Mouse (Mus musculus) hindbrain, embryonic 13.5 days (tissue): ENCODE measurements around the gene Cdkl5. TPM values are rescaled to one million over a fixed set of nuclear protein-coding genes. Genes with fewer than 3 reads are reported as not detected.
"Not testable (repeated sequence)": the region's sequence is repeated elsewhere in the genome, so short reads cannot be mapped to it uniquely, and the experiment has no call there.

Experiments
- ATAC-seq: fragments of 200-750 bp; cut with Nextera tagmentation; 2 replicates; pipeline ENCODE4 v1.8.0; 2017; ENCODE audit warnings: moderate TSS enrichment; ENCODE audit not compliant: low FRiP score
- H3K27ac ChIP-seq: fragments of 300-500 bp; sonication (generic); 2 replicates; pipeline ENCODE4 v1.5.1; 2015; ENCODE audit warnings: inconsistent platforms, mild to moderate bottlenecking, moderate library complexity
- H3K27me3 ChIP-seq: fragments of 300-500 bp; sonication (generic); 2 replicates; pipeline ENCODE4 v1.6.1; 2015; ENCODE audit warnings: mild to moderate bottlenecking, inconsistent platforms
- H3K36me3 ChIP-seq: fragments of 300-500 bp; sonication (generic); 2 replicates; pipeline ENCODE4 v1.6.1; 2015; ENCODE audit warnings: mild to moderate bottlenecking, inconsistent platforms
- H3K4me1 ChIP-seq: fragments of 300-500 bp; sonication (generic); replicated peaks from 2 replicates; pipeline ENCODE4 v1.6.1; 2015; ENCODE audit warnings: inconsistent platforms
- H3K4me2 ChIP-seq: fragments of 300-500 bp; sonication (generic); 2 replicates; pipeline ENCODE4 v1.6.1; 2015; ENCODE audit warnings: inconsistent platforms, mild to moderate bottlenecking, moderate library complexity
- H3K4me3 ChIP-seq: fragments of 300-500 bp; sonication (generic); 2 replicates; pipeline ENCODE4 v1.5.1; 2015; ENCODE audit warnings: mild to moderate bottlenecking, inconsistent platforms
- H3K9ac ChIP-seq: fragments of 300-500 bp; sonication (generic); 2 replicates; pipeline ENCODE4 v1.6.1; 2015; ENCODE audit warnings: mild to moderate bottlenecking, inconsistent platforms
- H3K9me3 ChIP-seq: fragments of 300-500 bp; sonication (generic); 2 replicates; pipeline ENCODE4 v1.6.1; 2016; ENCODE audit warnings: inconsistent platforms
- WGBS: fragments of 180-500 bp; shearing (Covaris S2); methylation state at CpG from one replicate; pipeline ENCODE4 v1.1.7; 2015; 5-methylcytosine and 5-hydroxymethylcytosine counted together
- polyA plus RNA-seq: library from polyadenylated mRNA; unstranded; fragments of >200 nt; fragmentation: Nextera tagmentation; extraction: Ambion mirVana; gene quantifications from 2 replicates; pipeline ENCODE4 v1.2.1, GENCODE M21; 2015

The Cdkl5 gene
- polyA plus RNA-seq, 1 experiment from 2014 or later: 3.5 TPM

DNA sequence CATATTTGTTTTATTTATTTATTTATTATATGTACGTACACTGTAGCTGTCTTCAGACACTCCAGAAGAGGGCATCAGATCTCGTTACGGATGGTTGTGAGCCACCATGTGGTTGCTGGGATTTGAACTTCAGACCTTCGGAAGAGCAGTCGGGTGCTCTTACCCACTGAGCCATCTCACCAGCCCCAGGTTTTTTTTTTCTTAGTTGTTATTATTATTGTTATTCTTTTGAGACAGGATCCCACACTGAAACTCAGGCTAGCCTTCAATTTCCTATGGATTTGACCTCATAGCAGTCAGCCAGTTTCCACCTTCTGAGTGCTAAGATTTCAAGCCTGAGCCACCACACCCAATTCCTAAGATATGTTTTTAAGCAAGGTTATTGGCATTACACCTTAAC lies 224.9 kb downstream of the Cdkl5 start:
- H3K4me1 ChIP-seq, ATAC-seq, H3K27ac ChIP-seq, H3K9me3 ChIP-seq, H3K4me3 ChIP-seq, H3K36me3 ChIP-seq, H3K9ac ChIP-seq, H3K4me2 ChIP-seq: not testable (repeated sequence)
- H3K27me3 ChIP-seq: peaks cover 35% of the 10 kb centered on the region; the same call in 1 of the 2 replicates
- WGBS: 83% methylated on average over 5 of the region's 5 CpGs

DNA sequence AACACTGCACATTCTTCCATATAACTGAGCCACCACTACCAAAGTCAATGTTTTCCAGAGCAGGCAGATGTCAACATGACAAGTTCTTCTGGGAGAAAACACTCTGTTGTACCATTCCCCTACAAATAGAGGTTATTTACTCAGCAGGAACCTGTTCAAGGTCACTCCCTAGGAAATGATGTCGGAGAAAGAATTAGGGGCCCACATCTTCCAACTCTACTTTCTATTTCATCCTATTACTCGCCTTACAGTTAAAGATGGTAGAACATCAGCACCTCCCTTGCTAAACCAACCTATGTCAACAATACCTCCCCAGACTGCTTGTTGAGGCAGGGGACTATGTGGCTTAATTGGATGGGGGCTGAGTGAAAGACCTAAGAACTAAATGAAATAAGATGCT lies 226.8 kb downstream of the Cdkl5 start, which contains the start of gene Rs1:
Gene Rs1, plus strand, starts transcription at position 301 of the 400 bp plus-strand sequence.
- H3K27ac ChIP-seq: no peak within 1 kb of the TSS
- 87% methylated on average over 2 of the region's 2 CpGs for WGBS
- ATAC-seq: no peak
- no peaks in the 10 kb centered on the region for H3K9me3 ChIP-seq
- H3K4me2 ChIP-seq: peak within 1 kb of the TSS; percentile 49
- peaks cover 25% of the 10 kb centered on the region; the same call in 1 of the 2 replicates for H3K27me3 ChIP-seq
- H3K36me3 ChIP-seq: no peaks in the 10 kb centered on the region
- H3K9ac ChIP-seq: no peak within 1 kb of the TSS
- no peaks in the 10 kb centered on the region for H3K4me1 ChIP-seq
- H3K4me3 ChIP-seq: peak within 1 kb of the TSS; percentile 45

GRCm38 (mm10) chrX:160766233-160766616 lies 228.3 kb downstream of the Cdkl5 start:
- 30% methylated on average over 15 of the region's 15 CpGs for WGBS
- Histone ChIP-seq H3K4me3 (peak overlapping the region; percentile 45), H3K4me2 (peak overlapping the region; percentile 49), H3K4me1 (no peaks in the 10 kb centered on the region), H3K36me3 (no peaks in the 10 kb centered on the region), H3K9ac (no peak overlapping the region), H3K27ac (no peak overlapping the region), H3K9me3 (no peaks in the 10 kb centered on the region), H3K27me3 (peaks cover 14% of the 10 kb centered on the region; the same call in 1 of the 2 replicates)
- ATAC-seq: peak; percentile 94

GRCm38 (mm10) chrX:160765389-160766232 lies 228.9 kb downstream of the Cdkl5 start:
- Histone ChIP-seq H3K4me2 (peak overlapping the region; percentile 50), H3K4me1 (no peaks in the 10 kb centered on the region), H3K9me3 (no peaks in the 10 kb centered on the region), H3K9ac (no peak overlapping the region), H3K27me3 (peaks cover 11% of the 10 kb centered on the region; the same call in 1 of the 2 replicates), H3K36me3 (no peaks in the 10 kb centered on the region), H3K4me3 (peak overlapping the region; percentile 45), H3K27ac (no peak overlapping the region)
- WGBS: 34% methylated on average over 30 of the region's 30 CpGs
- ATAC-seq: peak; percentile 97

GRCm38 (mm10) chrX:160750808-160751207 lies 243.7 kb downstream of the Cdkl5 start:
- ATAC-seq: no peak
- Histone ChIP-seq H3K9me3 (no peaks in the 10 kb centered on the region), H3K27ac (no peak overlapping the region), H3K36me3 (no peaks in the 10 kb centered on the region), H3K4me1 (no peaks in the 10 kb centered on the region), H3K9ac (no peak overlapping the region), H3K4me2 (no peak overlapping the region), H3K27me3 (peaks cover 16% of the 10 kb centered on the region), H3K4me3 (no peak overlapping the region)
- WGBS: 95% methylated on average over 8 of the region's 8 CpGs

DNA sequence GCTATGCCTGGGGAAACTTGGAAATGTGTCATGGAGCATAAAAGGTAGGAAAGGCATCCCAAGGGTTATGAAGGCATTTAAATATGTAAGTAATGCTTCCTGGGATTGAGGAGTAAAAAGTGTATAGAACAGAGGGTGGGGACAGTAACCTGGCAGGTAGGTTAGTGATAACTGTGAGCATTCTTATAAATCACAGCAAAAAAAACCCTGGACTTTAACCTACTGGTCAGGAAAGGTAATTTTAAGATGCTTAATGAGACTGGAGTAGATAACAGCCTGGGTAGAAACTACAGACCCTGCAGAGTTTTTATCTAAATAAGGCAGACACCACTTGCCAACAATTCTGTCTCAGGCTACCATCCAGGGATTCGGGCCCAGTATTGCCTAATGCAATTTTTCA lies 245.9 kb downstream of the Cdkl5 start:
- H3K9ac ChIP-seq: no peak overlapping the region
- H3K4me2 ChIP-seq: no peak overlapping the region
- H3K4me1 ChIP-seq: no peaks in the 10 kb centered on the region
- no peaks in the 10 kb centered on the region for H3K36me3 ChIP-seq
- 0 out of 2 replicates have a peak, but pooled peaks cover 7% of the 10 kb centered on the region for H3K27me3 ChIP-seq
- no peak for ATAC-seq
- no peaks in the 10 kb centered on the region for H3K9me3 ChIP-seq
- H3K27ac ChIP-seq: no peak overlapping the region
- 79% methylated on average over 1 of the region's 1 CpGs for WGBS
- H3K4me3 ChIP-seq: no peak overlapping the region

GRCm38 (mm10) chrX:160745399-160745798 lies 249.1 kb downstream of the Cdkl5 start:
- ATAC-seq: no peak
- H3K27ac ChIP-seq: no peak overlapping the region
- 0 out of 2 replicates have a peak, but pooled peaks cover 2% of the 10 kb centered on the region for H3K27me3 ChIP-seq
- no peaks in the 10 kb centered on the region for H3K9me3 ChIP-seq
- H3K4me2 ChIP-seq: no peak overlapping the region
- H3K4me1 ChIP-seq: no peaks in the 10 kb centered on the region
- H3K36me3 ChIP-seq: no peaks in the 10 kb centered on the region
- H3K4me3 ChIP-seq: no peak overlapping the region
- WGBS: 91% methylated on average over 1 of the region's 1 CpGs
- no peak overlapping the region for H3K9ac ChIP-seq

GRCm38 (mm10) chrX:160735650-160736049 lies 258.9 kb downstream of the Cdkl5 start, which contains the start of gene Ppef1:
Gene Ppef1, minus strand, starts transcription at chrX:160735765.
- no peak within 1 kb of the TSS for H3K4me3 ChIP-seq
- no peak for ATAC-seq
- H3K9me3 ChIP-seq: no peaks in the 10 kb centered on the region
- H3K27me3 ChIP-seq: peaks cover 40% of the 10 kb centered on the region
- no peak within 1 kb of the TSS for H3K27ac ChIP-seq
- H3K9ac ChIP-seq: no peak within 1 kb of the TSS
- H3K4me1 ChIP-seq: no peaks in the 10 kb centered on the region
- no peak within 1 kb of the TSS for H3K4me2 ChIP-seq
- H3K36me3 ChIP-seq: no peaks in the 10 kb centered on the region
- WGBS: 76% methylated on average over 5 of the region's 5 CpGs

Other genes starting within 250 kb of the Cdkl5 start
- gene Rs1, start 226.7 kb downstream of the Cdkl5 start, polyA plus RNA-seq: 0.08 and 0.09 TPM in 2 replicates
- gene Gja6, start 87.7 kb downstream of the Cdkl5 start, polyA plus RNA-seq: 0.08 TPM in 1 of 2 replicates, not detected in the other
- 1.7 and 2.1 TPM in 2 replicates for gene Scml2, start 122.5 kb upstream of the Cdkl5 start, polyA plus RNA-seq